Mouse (Mus musculus) kidney, postnatal 14 days (tissue): ENCODE measurements around the gene Haao.
"Not testable (repeated sequence)": the region's sequence is repeated elsewhere in the genome, so short reads cannot be mapped to it uniquely, and the experiment has no call there.

Experiments used
- DNase-seq: peaks from one replicate; pipeline ENCODE4 v3.0.0; 2022; ENCODE audit warnings: mixed read lengths

Gene Haao

DNA sequence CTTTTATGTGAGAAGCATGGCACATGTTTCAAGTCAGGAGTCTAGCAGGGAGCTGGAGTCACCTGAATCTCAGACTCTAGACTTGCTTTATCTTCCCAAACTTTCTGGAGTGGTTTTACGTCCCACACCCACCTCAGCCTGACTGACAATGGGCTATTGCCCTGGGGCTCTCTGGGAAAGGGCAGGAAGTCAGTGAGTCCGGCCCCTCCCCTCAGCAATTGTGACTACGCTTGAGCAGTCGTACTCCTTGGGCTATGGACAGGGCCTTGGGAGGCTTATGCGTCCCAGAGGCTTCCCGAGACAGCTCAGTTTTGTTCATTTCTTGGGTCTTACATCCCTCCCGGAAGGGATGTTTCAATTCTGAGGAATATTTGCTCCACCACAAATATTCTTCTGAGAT, 17.6 kb upstream of the Haao start:
- no peak for DNase-seq

DNA sequence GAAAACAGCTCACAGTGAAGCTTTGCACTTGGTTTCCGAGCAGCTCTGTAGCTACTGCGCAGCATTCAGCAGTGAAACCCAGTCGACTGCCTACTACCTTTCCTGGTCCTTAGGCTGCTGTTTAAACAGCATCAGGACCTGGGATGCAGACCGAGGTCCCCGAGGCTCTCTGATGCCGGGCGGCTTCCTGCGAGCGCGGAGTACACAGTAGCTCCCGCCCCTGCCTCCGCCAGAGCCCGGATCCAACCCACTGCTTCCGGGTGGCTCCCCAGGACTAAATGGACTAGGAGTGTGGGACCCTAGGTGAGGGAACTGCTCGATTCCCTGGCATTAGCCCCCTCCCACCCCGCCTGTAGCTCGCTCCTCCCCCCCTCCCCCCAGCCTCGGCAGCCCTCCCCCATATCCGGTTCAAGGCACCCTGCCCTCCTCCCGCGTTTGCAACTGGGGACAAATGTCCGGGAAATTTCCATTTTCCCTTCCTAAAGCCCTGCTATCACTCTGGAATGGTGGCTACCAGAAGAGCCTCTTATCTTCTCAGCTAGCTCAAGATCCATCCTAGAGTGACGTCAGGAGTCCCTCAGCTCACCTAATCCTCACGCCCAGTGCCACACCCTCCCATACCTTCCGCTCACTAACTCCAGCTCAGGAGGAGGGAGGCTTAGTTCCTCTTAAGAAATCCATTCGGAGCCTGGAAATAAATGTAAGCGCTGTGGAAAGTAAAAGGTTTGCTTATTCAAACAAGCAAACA, 14.5 kb upstream of the Haao start:
- peak; percentile 74 for DNase-seq

DNA sequence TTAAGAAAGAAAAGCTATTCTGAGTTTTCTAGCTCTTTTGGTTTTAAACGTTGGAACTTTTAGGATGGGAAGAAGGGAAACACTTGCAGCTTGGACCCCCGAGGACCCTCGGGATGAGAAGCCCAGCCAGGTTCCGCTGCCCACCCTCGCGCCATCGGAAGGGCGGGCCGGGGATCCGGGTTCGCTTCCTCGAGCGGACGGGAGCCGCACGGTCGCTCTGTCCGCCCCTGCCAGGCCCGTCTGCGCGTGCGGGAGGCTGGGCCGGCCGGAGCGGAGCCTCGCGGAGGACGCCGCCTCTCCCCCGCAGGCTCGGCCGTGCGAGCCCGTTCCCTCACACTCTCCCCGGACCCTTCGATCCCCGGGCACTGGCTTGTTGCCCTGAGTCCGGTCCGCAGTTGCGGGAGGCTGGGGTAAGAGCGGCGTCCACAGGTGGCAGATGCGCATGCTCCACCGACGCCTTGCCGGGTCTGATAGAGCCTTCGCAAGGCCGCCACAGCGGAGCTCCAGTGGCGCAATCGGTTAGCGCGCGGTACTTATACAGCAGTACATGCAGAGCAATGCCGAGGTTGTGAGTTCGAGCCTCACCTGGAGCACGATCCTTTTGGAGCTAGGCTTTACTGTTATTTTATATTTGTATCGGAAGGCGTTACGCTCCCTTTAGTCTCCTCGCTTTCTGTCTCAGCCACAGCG, 13.8 kb upstream of the Haao start:
- peak; percentile 95 for DNase-seq

DNA sequence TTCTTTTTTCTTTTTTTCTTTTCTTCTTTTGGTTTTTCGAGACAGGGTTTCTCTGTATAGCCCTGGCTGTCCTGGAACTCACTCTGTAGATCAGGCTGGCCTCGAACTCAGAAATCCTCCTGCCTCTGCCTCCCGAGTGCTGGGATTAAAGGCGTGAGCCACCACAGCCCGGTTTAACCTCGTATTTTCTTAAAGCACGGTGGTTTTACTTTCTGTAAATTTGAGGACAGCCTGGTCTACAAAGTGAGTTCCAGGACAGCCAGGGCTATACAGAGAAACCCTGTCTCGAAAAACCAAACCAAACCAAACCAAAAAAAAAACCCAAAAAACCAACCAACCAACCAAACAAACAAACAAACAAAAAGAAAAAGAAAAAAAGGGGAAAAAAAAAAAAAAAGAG, 13.2 kb upstream of the Haao start:
- not testable (repeated sequence) for DNase-seq

DNA sequence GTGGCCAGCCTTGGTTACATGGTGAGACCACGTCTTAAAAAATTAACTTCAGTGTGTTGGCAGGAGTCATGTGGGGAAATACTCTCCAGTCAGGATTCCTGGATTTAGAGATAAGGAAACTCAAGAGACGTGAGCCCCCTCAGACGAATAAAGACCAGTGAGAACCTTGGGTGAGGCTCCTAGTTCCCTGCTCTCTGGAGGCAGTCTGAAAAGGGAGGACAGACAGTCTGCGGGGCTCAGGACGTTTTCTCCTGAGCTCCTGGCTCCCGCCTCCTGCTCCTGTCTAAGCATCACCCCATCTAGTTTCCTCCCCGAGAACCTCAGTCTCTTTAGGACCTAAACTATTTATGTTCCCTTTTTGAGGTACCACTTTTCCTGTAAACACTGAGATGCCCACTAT, 12.5 kb upstream of the Haao start:
- no peak for DNase-seq

DNA sequence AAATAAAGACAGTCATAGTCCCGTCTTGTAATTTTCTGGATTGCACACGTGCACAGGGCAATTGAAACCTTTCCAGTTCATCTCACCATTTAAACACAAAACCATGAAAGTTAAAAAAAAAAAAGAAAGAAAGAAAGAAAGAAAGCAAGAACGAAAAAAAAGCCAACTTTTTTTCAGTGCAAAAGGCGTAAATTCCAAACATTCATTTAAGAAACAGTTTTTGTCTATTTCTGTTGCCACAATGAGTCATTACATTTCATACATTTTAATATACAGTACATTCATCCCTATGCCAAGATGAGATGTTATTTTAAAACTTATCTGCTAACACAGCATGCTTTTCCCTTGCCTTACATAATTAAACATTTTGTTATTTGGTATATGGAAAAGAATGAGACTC, 11.9 kb upstream of the Haao start:
- DNase-seq = no peak

DNA sequence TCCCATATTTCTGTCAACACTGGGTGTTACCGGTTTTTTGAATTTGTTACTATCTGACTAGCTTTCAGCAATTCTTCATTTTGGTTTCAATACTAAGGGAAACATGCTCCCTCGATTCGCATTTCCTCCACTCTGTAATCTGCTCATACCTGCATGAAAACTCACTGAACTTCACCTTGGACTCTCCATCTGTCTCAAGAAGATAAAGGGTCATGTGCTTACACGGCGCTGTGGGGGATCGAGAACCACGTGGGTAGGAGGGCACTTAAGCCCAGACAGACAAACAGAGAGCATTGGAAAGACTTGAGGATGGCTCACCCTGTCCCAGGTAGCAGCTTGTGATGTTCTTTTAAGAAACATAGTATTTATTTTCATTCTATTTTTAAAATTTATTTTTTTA, 10.7 kb upstream of the Haao start:
- DNase-seq = no peak

DNA sequence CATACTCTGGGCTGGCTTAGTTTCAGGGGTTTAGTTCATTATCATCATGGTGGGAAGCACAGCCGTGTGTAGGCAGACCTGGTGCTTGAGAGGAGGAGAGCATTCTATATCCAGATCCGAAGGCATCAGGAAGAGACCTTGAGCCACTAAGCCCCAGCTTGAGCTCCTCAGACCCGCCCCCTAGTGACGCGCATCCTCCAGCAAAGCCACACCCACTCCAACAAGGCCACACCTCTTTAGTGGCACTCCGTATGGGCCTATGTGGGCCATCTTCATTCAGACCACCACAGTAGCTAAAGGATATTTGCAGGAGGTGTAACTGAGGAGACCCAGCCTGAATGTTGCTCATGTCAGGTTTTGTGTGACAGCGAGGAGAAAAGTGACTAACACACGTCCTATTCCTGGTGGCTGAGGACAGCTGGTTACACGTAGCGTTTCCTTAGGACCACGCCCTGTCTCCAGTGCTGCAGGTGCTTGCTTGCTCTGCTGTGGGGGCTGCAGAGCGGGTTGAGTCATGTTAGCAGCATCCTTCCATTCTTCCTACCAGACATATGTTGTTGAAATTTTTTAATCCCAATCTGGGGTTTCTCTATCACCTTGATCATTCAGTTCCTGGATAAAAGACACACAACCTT, 6.6 kb upstream of the Haao start:
- DNase-seq = no peak

DNA sequence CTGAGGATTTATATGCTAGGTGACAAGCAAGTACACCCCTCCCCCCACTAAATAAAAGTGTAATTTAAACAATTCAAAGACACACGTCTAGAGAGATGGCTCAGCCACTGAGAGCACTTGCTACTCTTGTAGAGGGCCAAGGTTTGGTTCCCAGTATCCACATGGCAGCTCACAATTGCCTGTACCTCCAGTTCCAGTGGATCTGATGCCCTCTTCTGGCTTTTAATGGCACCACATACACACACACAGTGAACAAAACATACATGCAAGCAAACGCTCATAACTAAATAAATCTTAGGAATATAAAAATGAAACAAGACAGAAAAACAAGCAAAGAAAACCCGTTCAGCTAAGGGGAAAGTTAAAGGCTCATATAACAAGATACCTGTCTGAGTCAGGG, 6.1 kb upstream of the Haao start:
- DNase-seq = no peak

DNA sequence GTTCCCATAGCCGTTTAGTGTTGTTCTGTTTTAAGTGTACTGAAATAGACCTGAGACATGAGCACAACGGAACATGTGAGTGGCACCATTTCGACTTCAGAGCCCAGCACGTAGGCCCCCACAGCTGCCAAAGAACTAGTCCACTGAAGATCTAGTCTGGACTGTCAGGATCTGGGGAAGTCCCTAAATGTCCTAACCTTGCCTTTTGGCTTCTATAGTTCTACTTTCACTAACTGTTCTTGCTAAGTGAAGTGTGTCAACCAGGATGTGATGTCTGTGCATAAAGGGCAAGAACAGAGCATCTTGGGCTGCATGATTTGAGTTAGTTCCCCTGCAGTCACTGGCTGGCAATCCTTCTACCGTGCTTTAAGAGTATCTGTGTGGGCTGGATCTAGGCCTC, 3.1 kb upstream of the Haao start:
- DNase-seq = no peak

DNA sequence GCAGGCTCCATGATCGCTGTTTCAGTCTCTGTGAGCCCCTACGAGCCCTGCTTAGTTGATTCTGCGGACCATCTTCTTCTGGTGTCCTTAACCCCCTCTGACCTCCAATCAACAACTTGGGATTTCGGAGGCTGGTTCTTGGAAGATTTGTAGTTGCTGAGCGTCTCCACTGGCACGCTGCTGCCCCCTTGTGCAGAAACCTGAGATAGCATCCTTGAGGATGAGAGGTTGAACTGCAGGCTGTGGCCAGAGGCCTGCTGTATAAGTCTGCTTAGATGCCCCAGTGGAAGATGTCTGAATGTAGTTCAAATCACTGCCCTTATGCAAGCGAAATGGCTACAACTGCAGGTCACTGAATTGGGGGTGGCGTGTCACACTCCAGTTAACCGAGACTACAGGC, 2.7 kb upstream of the Haao start:
- peak; percentile 91 for DNase-seq

DNA sequence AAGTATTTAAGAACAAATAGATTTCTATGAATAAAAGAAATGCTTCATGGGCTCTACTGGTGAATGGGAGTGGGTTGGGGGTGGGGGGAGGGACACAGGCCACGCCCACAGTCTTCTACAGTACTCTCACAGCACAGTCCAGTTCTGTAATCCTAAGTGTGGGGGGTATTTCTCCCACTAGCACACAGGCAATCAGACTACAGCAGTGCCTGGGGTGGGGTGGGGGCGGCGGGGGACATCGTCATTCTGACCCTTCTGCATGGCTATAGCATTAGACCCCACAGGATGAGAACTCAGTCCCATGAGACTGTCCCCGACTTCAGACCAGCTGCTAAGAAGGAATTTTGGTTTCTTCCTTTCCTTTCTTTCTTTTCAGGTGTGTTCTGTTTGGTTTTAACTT, 2.0 kb upstream of the Haao start:
- DNase-seq = no peak

DNA sequence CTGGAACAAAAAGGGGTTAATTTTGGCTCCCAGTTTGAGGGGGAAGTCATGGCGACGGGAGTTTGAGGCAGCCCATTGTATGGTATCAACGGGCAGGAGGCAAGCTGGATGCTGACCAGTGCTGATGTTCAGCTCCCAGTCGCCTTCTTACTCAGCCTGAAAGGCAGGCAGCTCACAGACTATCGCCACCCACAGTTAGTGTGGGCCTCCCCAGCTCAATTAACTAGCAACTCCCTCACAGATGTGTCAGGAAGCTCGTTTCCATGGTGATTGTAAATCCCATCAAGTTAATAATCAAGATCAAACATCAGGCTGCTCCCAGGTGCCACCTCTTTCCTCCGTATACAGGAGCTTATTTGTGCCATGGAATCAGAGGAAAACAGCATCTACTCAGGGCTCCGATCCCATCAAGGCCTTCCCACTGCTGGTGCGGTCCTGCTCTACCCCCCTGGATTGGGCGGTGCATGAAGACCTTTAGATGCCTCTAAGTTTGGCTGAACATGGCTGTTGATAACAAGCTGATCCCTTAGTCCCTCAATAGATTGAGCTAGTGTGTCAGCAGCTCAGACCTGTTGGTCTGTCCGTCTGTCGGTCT, 1.4 kb upstream of the Haao start:
- no peak for DNase-seq

DNA sequence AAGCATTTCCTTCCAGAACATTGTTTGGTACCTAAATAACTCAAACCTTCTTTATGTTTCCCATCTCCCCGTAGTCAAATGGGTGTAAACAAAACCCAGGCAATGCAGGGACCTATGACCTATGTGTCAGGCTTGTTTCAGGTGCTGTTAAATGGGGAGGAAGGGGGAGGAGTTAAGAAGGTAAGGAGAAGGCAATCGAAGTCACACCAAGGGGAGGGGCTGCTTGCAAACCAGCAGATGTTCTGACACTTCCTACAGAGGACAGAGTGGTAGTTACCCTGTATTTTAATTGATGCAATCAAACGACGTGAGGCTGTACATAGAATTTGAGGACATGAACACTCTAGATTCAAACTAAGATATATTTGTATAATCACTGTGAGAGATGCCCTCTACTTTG, 719 bp upstream of the Haao start:
- DNase-seq = no peak

DNA sequence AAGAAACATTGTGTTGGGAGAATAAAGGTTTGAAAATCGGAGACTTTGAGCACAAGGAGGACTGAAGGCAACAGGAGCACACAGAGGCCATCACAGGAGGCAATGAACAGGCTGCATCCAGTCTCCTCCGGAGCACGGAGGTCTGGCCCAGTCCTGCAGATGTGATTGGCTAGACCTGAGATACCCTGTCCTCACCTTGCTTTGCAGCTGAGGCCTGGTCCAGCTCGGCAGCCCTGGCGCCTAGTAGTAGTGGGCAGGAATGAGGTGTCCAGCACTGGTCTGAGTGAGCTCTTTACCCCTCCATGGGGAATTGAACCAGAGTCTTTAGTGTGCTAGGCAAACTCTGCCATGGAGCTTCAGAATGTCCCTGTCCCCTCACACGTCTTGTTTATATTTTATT, 663 bp downstream of the Haao start:
- no peak for DNase-seq

DNA sequence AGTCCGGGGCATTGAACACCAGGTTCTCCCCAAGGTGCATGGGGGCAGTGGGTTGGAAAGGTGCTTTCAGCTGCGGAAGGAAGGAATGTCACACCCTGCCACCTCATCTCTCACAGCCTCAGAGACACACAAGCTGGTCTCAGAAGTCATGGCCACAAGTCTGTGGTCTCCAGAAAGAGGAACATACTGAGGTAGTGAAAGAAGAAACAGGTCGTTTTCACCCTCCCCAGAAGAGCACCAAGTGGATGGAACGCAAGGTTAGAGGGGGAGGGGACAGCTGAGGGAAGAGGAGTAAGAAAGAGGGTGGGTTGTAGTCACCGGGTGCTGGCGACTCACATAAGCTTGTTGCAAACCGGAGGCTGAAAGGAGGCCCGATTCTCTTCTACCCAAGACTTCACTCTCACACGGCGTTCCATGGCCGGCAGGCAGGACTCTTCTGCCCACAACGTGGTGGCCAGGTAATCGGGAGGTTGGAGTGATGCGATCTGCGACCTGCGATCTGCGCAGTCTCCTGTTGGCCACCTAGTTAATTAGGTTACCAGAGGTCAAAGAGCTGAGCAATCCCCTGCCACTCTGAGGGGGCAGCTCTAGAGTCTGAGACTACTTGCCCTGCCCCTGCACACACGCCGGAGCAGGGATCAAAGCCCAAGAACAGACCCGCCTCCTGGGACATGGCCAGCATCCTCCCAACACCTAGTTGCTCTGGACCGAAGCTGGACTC, 1.3 kb downstream of the Haao start:
- peak; percentile 77 for DNase-seq

DNA sequence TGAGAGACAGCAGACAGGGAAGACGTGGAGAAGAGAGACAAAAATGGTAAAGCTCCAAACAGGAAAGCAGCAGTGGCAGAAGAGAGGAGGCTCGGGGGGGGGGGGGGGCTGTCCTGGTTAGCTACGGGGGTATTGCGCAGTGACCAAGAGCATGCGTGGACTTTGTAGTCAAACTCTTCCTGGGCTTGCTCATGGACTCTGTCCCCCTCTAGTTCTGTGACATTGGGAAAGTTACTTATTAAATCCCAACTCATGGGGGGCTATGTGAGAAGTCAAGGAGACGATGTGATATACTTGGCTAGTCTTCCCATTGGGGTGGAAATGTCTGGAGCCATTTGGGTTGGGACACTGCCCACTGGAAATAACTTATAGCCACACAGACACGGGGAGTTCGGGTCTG, 2.2 kb downstream of the Haao start:
- DNase-seq = peak; percentile 58

DNA sequence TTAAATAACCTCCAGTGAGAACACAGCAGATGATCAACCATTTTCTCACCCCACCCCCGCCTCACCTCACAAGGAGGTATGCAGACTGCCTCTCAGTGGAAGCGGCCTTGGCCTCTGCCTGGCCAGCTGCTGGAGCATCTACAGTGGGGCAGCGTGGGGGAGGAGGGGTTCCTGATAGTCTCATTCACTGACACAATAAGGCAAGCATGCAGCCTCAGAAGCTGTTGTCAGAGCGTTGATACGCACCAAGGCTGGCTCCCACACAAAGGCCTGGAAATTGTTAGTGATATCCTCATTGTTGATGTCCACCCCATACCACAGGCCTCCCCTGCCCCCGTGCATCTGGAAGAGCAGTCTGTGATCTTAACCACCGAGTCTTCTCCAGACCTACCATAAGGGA, 4.0 kb downstream of the Haao start:
- DNase-seq = no peak

DNA sequence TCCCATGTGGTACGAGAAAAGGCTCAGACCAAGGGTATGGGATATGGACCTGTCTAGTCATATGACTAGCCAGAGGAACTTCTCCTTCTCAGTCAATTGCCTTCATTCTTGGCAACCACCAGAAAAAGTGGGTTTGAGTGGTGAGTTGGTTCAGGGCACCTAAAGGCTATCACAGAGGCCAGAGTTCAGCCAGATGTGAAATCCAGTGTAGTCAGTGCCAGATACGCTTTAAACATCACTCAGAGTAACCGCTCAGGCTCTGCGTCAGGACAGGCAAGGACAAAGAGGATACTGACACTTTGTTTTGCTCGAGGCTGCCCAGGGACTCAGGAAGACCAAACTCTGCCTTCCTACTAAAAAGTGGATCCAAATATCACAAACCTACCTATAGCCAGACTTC, 6.8 kb downstream of the Haao start:
- no peak for DNase-seq

DNA sequence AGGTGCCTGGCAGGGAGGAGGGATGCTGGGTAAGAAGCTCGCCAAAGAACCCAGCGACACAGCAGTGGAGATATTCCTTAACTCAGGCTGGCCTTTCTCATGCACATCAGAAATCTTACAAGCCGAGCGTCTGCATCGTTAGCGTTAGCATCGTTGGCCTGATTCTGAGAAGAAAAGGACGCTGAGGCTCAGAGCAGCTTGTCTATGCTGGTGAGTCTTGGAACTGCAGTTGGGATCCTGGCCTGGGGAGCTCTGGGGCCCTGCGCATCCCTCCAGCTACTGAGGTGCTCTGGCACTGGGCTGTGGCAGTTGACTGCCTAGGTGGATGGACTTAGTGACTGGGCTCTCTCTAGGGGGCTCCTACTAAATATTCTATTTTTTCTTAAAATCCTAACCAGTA, 8.6 kb downstream of the Haao start:
- no peak for DNase-seq

DNA sequence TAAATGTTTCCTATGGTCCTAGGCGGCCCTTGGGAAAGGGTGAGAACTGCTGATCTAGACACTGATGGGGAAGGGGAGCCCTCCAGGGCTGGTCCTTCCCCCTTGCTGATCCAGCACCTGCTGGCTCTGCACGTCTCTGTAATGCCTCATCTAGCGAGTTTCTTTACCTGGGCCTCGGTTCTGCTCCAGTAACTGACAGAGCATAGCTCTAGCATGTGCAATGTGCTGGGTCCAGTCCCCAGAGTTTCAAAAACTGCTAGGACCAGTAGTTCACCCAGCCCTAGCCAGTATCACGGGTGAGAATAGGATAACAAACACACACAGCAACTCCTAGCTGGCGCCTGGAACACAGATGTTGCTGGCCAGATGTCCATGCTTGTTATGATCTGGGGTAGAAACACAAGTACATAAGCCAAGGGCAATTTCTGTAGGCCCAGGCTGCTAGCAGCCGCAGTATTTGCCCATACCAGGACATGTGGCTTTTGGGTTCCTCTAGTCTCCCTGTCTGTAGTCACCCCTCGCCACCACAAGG, 10.0 kb downstream of the Haao start:
- no peak for DNase-seq

DNA sequence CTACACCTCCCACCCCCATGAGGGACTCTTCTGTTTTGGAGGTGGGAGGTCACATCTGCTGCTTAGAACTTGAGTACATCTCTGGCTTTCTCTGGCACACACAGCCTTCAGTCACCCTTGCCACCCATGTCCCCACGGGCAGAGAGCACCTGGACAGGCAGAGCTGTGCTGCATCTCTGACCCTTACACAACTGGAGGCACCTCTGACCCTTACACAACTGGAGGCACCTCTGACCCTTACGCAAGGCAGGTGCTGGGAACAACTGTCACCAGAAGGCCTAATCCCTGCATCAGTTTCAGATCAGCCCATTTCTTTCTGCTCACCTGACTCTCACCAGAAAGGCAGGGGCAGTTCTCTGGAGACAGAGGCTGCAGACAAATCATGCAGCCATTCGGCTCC, 11.7 kb downstream of the Haao start:
- no peak for DNase-seq

DNA sequence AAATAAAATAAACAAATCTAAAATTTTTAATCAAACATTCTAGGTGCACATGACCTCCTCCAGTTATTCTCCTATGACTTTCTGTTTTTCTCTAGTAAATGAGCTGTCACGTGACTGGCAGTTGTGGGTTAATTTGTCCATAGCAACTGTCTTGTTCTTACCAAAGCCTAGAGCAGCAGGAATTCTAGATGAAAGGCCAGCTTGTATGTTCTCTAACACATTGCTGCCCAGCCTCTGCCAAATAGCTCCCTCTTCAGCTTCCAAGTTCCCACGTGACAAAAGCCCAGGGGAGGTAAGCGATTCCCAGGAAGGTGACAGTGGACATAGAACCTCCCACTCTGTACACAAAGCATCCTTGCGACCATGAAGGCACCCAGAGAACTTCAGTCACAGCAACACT, 13.6 kb downstream of the Haao start:
- no peak for DNase-seq
